Mouse (Mus musculus) CD4-positive naive resting alpha-beta T cell, adult 76 days (primary cell): Measurements from ENCODE around the gene Gm13128. TPM values are rescaled to one million over a fixed set of nuclear protein-coding genes. Genes with fewer than 3 reads are reported as not detected.

Source experiments
- total RNA-seq: library from RNA; stranded (reverse); gene quantifications from one replicate; pipeline ENCODE4 v1.2.4, GENCODE M21; 2023

Gm13128 gene
- not detected for total RNA-seq

DNA sequence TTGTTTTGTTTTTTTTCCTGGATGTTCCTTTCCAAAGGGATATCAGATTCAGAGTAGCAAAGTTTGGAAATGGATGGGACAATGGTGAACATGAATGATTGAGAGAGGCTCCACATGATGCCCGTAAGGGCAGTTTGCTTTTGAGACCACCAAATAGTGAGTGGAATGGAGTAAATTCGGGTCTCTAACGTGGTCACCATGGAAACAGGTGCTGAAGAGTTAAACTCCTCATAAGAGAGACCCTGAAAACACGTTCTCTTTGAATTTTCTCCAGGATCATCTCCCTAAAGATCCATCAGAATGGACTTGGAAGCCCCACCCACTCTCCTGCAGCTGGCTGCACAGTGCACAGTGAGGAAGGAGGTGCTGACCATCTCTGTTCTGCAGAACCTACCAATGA, at the start of gene Gm13128:
TSS of gene Gm13128 (plus strand) at position 301 of the 400 bp plus-strand sequence.

DNA sequence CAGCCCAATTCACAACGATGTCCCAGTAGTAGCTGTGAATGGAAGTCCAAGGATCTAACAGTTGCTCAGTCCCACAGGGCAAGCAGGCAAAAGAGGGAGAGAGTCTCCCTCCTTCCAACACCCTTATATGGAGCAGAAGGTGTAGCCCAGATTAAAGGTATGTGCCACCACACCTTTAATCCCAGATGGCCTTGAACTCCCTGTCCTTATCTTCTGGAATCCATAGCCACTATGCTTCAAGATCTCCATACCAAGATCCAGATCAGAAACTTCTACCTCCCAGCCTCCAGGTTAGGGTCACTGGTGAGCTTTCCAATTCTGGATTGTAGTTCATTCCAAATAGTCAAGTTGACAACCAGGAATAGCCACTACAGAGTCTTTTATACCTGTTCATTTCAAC, 49.7 kb upstream of the Gm13128 start, which contains the start of gene Pramel5:
TSS of gene Pramel5 (minus strand) at position 101 of the 400 bp plus-strand sequence.

DNA sequence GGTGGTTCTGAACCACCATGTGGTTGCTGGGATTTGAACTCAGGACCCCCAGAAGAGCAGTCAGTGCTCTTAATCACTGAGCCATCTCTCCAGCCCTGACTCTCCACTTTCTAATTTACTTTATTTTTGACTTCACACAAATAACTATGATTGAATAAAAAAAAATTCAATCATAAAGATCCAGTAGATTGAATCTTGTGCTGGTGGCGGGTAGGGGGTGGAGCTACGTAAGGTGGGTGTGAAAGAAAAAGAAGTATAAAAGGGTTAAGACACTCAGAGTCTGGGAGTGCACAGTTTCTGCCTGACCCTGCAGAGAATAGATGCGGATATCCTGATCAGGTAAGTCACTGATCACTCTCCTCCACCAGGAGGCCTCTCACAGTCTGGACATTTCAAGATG, 27.6 kb downstream of the Gm13128 start, which contains the start of gene Gm13119:
TSS of gene Gm13119 (plus strand) at position 301 of the 400 bp plus-strand sequence.

DNA sequence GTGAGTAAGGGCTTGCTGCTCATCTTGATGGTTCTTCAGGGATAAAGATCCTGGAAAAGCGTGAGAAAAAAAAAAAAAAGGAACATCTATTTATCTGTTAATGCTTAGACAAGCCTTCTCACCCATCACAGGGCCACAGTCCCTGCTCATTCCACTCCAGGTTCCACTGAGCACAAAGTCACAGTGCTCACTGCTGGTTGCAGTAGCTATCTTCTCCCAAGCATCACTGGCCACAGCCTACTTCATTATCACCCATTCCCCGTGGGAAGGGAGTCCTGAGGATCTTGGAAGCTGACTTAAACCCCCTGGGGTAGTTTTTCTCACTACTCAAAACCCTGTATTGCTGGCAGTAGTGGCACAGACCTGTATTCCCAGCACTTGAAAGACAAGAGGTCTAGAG, 47.9 kb downstream of the Gm13128 start, which contains the start of gene Pramef20:
TSS of gene Pramef20 (minus strand) at position 23 of the 400 bp plus-strand sequence.

Other genes with a start within 250 kb of the Gm13128 start
- not detected for gene Gm13102, start 223.8 kb upstream of the Gm13128 start, total RNA-seq
- gene Oog3, start 167.6 kb upstream of the Gm13128 start, total RNA-seq, result not detected
- gene Oog2, start 139.5 kb upstream of the Gm13128 start, total RNA-seq, result not detected
- not detected for gene C87977, start 116.9 kb upstream of the Gm13128 start, total RNA-seq
- gene Pramel5, start 49.8 kb upstream of the Gm13128 start, total RNA-seq, result not detected
- gene Gm13119, start 27.7 kb downstream of the Gm13128 start, total RNA-seq, result not detected
- not detected for gene Pramef20, start 47.7 kb downstream of the Gm13128 start, total RNA-seq
- not detected for gene Pramef12, start 78.2 kb downstream of the Gm13128 start, total RNA-seq
- not detected for gene 1700012P22Rik, start 108.5 kb downstream of the Gm13128 start, total RNA-seq
- gene Gm9944, start 123.1 kb downstream of the Gm13128 start, total RNA-seq, result not detected
- not detected for gene Aadacl3, start 133.5 kb downstream of the Gm13128 start, total RNA-seq
- not detected for gene 9430007A20Rik, start 189.6 kb downstream of the Gm13128 start, total RNA-seq
- gene Gm13124, start 234.9 kb downstream of the Gm13128 start, total RNA-seq, result not detected